Mouse (Mus musculus): ENCODE data around the gene Gfi1.

- TF ChIP-seq CTCF (IDR thresholded peaks at IDR 0.05; ENCODE audit: low read depth, low read length) (no peak), GATA1 (IDR thresholded peaks at IDR 0.05; ENCODE audit: borderline replicate concordance, low read length) (no peak), POLR2AphosphoS5 (IDR thresholded peaks at IDR 0.05; ENCODE audit: insufficient replicate concordance, low read depth, low read length) (no peak)
Measured at GRCm38 (mm10) chr5:107764486-107764885, 38.6 kb upstream of the Gfi1 start.
